Mouse (Mus musculus) midbrain, embryonic 16.5 days (tissue): ENCODE results near the gene Smad1. TPM values are rescaled to one million over a fixed set of nuclear protein-coding genes. Genes with fewer than 3 reads are reported as not detected.

Experiments
- ATAC-seq: fragments of 200-750 bp; cut with Nextera tagmentation; 2 replicates; pipeline ENCODE4 v1.8.0; 2017; ENCODE audit warnings: moderate TSS enrichment
- H3K27ac ChIP-seq: fragments of 300-500 bp; sonication (generic); 2 replicates; pipeline ENCODE4 v1.5.1; 2014; ENCODE audit warnings: mild to moderate bottlenecking, low read length, mixed read lengths
- H3K27me3 ChIP-seq: fragments of 300-500 bp; sonication (generic); 2 replicates; pipeline ENCODE4 v1.6.1; 2014; ENCODE audit warnings: low read depth, low read length, mixed read lengths; ENCODE audit not compliant: control insufficient read depth, insufficient read depth
- H3K36me3 ChIP-seq: fragments of 300-500 bp; sonication (generic); 2 replicates; pipeline ENCODE4 v1.6.1; 2014; ENCODE audit warnings: mild to moderate bottlenecking, low read length, moderate library complexity, mixed read lengths; ENCODE audit not compliant: control insufficient read depth, insufficient read depth
- H3K4me1 ChIP-seq: fragments of 300-500 bp; sonication (generic); 2 replicates; pipeline ENCODE4 v1.6.1; 2014; ENCODE audit warnings: mild to moderate bottlenecking, low read length, mixed read lengths; ENCODE audit not compliant: control insufficient read depth, insufficient read depth
- H3K4me2 ChIP-seq: fragments of 300-500 bp; sonication (generic); 2 replicates; pipeline ENCODE4 v1.6.1; 2014; ENCODE audit warnings: mild to moderate bottlenecking, low read length, mixed read lengths
- H3K4me3 ChIP-seq: fragments of 300-500 bp; sonication (generic); 2 replicates; pipeline ENCODE4 v1.5.1; 2014; ENCODE audit warnings: low read depth, mild to moderate bottlenecking, low read length, moderate library complexity, mixed read lengths
- H3K9ac ChIP-seq: fragments of 300-500 bp; sonication (generic); 2 replicates; pipeline ENCODE4 v1.6.1; 2014; ENCODE audit warnings: low read depth, low read length, mixed read lengths
- H3K9me3 ChIP-seq: fragments of 300-500 bp; sonication (generic); replicated peaks from 2 replicates; pipeline ENCODE4 v1.6.1; 2014; ENCODE audit warnings: mild to moderate bottlenecking, low read length, mixed read lengths; ENCODE audit not compliant: control insufficient read depth, poor library complexity, severe bottlenecking
- WGBS: fragments of 180-500 bp; shearing (Covaris S2); extraction: QIAGEN DNeasy Blood & Tissue Kit; methylation state at CpG from one replicate; pipeline ENCODE4 v1.1.7; 2014; 5-methylcytosine and 5-hydroxymethylcytosine counted together
- polyA plus RNA-seq: library from polyadenylated mRNA; unstranded; fragments of >200 nt; fragmentation: Nextera tagmentation; extraction: Ambion mirVana; gene quantifications from 2 replicates; pipeline ENCODE4 v1.2.1, GENCODE M21; 2015

Smad1 gene
- polyA plus RNA-seq, 1 experiment from 2014 or later, result 58.7 TPM

DNA sequence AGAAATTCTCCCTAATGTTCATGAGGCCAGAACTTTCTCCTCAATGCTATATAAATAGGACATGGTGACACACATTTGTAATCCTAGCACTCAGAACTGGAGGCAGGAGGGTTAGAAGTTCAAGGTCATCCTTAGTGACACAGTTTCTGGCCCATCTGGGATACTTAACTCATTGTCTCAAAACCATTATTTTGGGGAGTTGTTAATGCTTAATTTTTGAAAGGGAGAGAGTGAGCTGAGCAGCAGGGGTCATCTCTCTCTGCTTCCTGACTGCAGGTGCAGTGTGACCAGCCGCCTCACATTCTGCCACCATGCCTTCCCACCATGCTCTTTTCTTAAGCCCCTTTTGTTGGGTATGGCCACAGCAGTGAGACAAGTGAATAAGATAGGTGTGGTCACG lies 67.7 kb downstream of the Smad1 start:
- ATAC-seq, result no peak
- WGBS, result 90% methylated on average over 2 of the region's 2 CpGs

GRCm38 (mm10) chr8:79331017-79331416 lies 68.3 kb downstream of the Smad1 start:
- no peaks in the 10 kb centered on the region for H3K9me3 ChIP-seq
- no peaks in the 10 kb centered on the region for H3K27me3 ChIP-seq
- H3K4me3 ChIP-seq, result no peak overlapping the region
- ATAC-seq, result no peak
- H3K36me3 ChIP-seq, result no peaks in the 10 kb centered on the region
- no peak overlapping the region for H3K27ac ChIP-seq
- WGBS, result 88% methylated on average over 9 of the region's 9 CpGs
- H3K9ac ChIP-seq, result no peak overlapping the region
- no peaks in the 10 kb centered on the region for H3K4me1 ChIP-seq
- no peak overlapping the region for H3K4me2 ChIP-seq

More for the DNA sequence above, 67.7 kb downstream of the Smad1 start:
- Histone ChIP-seq H3K27me3 (no peaks in the 10 kb centered on the region), H3K27ac (no peak overlapping the region), H3K4me2 (no peak overlapping the region), H3K9ac (no peak overlapping the region), H3K4me3 (no peak overlapping the region), H3K36me3 (no peaks in the 10 kb centered on the region), H3K4me1 (no peaks in the 10 kb centered on the region), H3K9me3 (no peaks in the 10 kb centered on the region)

- Histone ChIP-seq H3K27me3 (no peaks in the 10 kb centered on the region), H3K4me1 (no peaks in the 10 kb centered on the region), H3K36me3 (no peaks in the 10 kb centered on the region), H3K9ac (no peak overlapping the region), H3K4me2 (no peak overlapping the region), H3K4me3 (no peak overlapping the region), H3K27ac (no peak overlapping the region), H3K9me3 (no peaks in the 10 kb centered on the region)
- WGBS, result 84% methylated on average over 2 of the region's 2 CpGs
- no peak for ATAC-seq
Observed at GRCm38 (mm10) chr8:79329735-79330134, 69.6 kb downstream of the Smad1 start.

DNA sequence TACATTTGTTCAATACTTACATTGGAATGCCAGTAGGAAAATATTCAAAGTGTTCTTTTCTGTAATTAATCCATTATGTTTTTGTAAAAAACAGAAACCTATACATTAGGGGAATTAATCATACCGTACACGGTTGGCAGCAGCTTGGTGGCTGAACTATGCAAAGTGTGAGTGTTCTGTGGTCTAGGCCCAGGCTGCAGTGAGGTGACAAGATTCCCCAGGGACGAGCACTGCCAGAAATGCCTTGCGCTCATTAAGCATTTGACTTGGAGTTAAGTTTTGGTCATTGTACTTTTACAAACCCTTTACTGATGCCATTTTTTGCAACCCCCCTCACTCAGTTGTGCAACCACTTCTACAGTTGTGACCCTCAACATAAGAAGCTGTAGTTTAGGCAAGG lies 70.1 kb downstream of the Smad1 start:
- WGBS, result 89% methylated on average over 4 of the region's 4 CpGs
- no peak overlapping the region for H3K4me2 ChIP-seq
- H3K4me1 ChIP-seq, result 0 out of 2 replicates have a peak, but pooled peaks cover 5% of the 10 kb centered on the region
- H3K9ac ChIP-seq, result no peak overlapping the region
- no peaks in the 10 kb centered on the region for H3K9me3 ChIP-seq
- no peak for ATAC-seq
- H3K4me3 ChIP-seq, result no peak overlapping the region
- no peaks in the 10 kb centered on the region for H3K36me3 ChIP-seq
- H3K27ac ChIP-seq, result no peak overlapping the region
- H3K27me3 ChIP-seq, result no peaks in the 10 kb centered on the region

- Histone ChIP-seq H3K9ac (no peak overlapping the region), H3K27ac (no peak overlapping the region), H3K27me3 (no peaks in the 10 kb centered on the region), H3K4me1 (0 out of 2 replicates have a peak, but pooled peaks cover 5% of the 10 kb centered on the region), H3K4me2 (no peak overlapping the region), H3K36me3 (no peaks in the 10 kb centered on the region), H3K4me3 (no peak overlapping the region), H3K9me3 (no peaks in the 10 kb centered on the region)
- WGBS, result 85% methylated on average over 6 of the region's 6 CpGs
- no peak for ATAC-seq
Observed at GRCm38 (mm10) chr8:79325510-79325909, 73.8 kb downstream of the Smad1 start.

DNA sequence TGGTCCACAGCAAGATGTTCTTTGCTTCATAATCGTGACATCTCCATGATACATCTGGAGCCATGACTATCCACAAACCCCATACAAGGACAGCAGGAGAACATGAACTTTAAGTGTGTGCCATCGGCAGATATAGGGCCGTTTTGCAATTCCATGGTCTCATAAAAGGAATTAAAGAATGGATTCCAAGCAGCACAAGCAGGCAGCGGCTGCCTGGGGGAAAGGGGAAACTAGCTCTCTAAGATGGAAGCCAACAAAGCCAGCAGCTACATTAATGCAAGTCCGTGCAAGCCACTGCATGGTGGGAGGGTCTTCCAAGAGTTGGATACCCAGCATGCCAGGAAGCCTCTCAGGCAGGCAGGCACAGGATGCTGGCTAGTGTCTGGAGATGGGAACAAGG lies 74.4 kb downstream of the Smad1 start:
- 71% methylated on average over 5 of the region's 5 CpGs for WGBS
- H3K36me3 ChIP-seq, result no peaks in the 10 kb centered on the region
- H3K27ac ChIP-seq, result no peak overlapping the region
- no peak overlapping the region for H3K4me3 ChIP-seq
- H3K9ac ChIP-seq, result no peak overlapping the region
- H3K4me1 ChIP-seq, result 0 out of 2 replicates have a peak, but pooled peaks cover 5% of the 10 kb centered on the region
- no peaks in the 10 kb centered on the region for H3K27me3 ChIP-seq
- no peak overlapping the region for H3K4me2 ChIP-seq
- ATAC-seq, result no peak
- no peaks in the 10 kb centered on the region for H3K9me3 ChIP-seq

DNA sequence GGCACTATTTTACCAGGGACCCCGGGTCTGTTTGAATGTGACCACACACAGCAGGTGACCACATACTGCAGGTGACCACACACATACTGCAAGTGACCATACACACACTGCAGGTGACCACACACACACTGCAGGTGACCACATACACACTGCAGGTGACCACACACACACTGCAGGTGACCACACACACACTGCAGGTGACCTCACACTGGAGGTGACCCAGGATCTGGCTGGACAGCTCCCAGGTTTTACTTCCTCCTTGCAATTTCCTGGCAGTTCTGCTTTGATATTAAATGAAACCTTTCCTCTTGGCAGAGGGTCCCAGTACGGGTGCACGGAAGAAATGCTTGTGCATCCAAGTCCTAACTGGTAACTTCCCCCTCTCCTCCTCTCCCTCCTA lies 75.3 kb downstream of the Smad1 start:
- no peak overlapping the region for H3K9ac ChIP-seq
- WGBS, result 83% methylated on average over 3 of the region's 3 CpGs
- no peak for ATAC-seq
- no peaks in the 10 kb centered on the region for H3K9me3 ChIP-seq
- H3K36me3 ChIP-seq, result no peaks in the 10 kb centered on the region
- H3K4me2 ChIP-seq, result no peak overlapping the region
- H3K27ac ChIP-seq, result no peak overlapping the region
- no peak overlapping the region for H3K4me3 ChIP-seq
- H3K27me3 ChIP-seq, result no peaks in the 10 kb centered on the region
- 0 out of 2 replicates have a peak, but pooled peaks cover 5% of the 10 kb centered on the region for H3K4me1 ChIP-seq

- no peak overlapping the region for H3K4me3 ChIP-seq
- no peaks in the 10 kb centered on the region for H3K36me3 ChIP-seq
- H3K9me3 ChIP-seq, result no peaks in the 10 kb centered on the region
- H3K4me2 ChIP-seq, result no peak overlapping the region
- 68% methylated on average over 7 of the region's 7 CpGs for WGBS
- H3K4me1 ChIP-seq, result 0 out of 2 replicates have a peak, but pooled peaks cover 5% of the 10 kb centered on the region
- no peak overlapping the region for H3K27ac ChIP-seq
- no peak overlapping the region for H3K9ac ChIP-seq
- ATAC-seq, result no peak
- no peaks in the 10 kb centered on the region for H3K27me3 ChIP-seq
Observed at GRCm38 (mm10) chr8:79323121-79323520, 76.2 kb downstream of the Smad1 start.

GRCm38 (mm10) chr8:79310801-79311200 lies 88.5 kb downstream of the Smad1 start:
- H3K27ac ChIP-seq, result no peak overlapping the region
- H3K4me2 ChIP-seq, result no peak overlapping the region
- H3K9me3 ChIP-seq, result no peaks in the 10 kb centered on the region
- no peak for ATAC-seq
- no peak overlapping the region for H3K9ac ChIP-seq
- H3K27me3 ChIP-seq, result no peaks in the 10 kb centered on the region
- no peaks in the 10 kb centered on the region for H3K36me3 ChIP-seq
- no peak overlapping the region for H3K4me3 ChIP-seq
- WGBS, result 73% methylated on average over 2 of the region's 2 CpGs
- H3K4me1 ChIP-seq, result no peaks in the 10 kb centered on the region
